ENCODE assay signal across 8 mouse cellular contexts in the genomic region with DNA sequence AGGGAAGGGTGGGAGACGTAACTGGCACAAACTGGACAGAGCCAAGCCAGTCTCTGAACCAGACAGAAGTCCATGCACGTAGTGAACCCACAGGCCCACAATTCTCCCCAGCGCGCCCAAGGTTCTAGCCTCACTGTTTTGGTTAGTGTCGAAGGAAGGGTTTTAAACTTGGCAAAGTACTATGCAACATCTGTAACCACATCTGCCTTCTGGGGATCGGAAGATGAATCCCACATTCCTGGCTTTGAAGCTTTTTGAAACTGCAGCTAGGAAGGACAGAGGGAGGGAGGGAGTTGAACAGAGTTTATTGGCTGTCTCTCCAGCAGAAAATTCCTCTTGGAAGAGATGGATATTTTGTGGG. TPM values are rescaled to one million over a fixed set of nuclear protein-coding genes. Genes with fewer than 3 reads are reported as not detected.
DNase-seq lines count a peak whose midpoint lies in the region; ATAC-seq and TF ChIP-seq lines count a peak whose summit lies in the region.

No protein-coding gene starts in this region.

- H3K9me3 ChIP-seq in ES-E14 (ENCODE audit: control insufficient read depth, insufficient read depth, low read depth, low read length), result no peaks in the 10 kb centered on the region
- H3K9me3 ChIP-seq in forebrain, embryonic 10.5 days, result no peaks in the 10 kb centered on the region
- no peaks in the 10 kb centered on the region for H3K9me3 ChIP-seq in intestine, embryonic 16.5 days (ENCODE audit: control insufficient read depth, low read length)
- no peaks in the 10 kb centered on the region for H3K9me3 ChIP-seq in midbrain, embryonic 15.5 days

- ATAC-seq in intestine, embryonic 16.5 days, result no peak
- ATAC-seq in midbrain, embryonic 15.5 days (replicated peaks), result no peak

- H3K27ac ChIP-seq in ES-E14 (ENCODE audit: insufficient read depth, low read depth, low read length, poor library complexity, severe bottlenecking), result no peak overlapping the region; the same call in 1 of the 2 replicates
- H3K27ac ChIP-seq in forebrain, embryonic 10.5 days, result peak overlapping the region; percentile 97
- peak overlapping the region; percentile 97 for H3K27ac ChIP-seq in intestine, embryonic 16.5 days (ENCODE audit: low read length)
- peak overlapping the region; percentile 99 for H3K27ac ChIP-seq in midbrain, embryonic 15.5 days

- H3K36me3 ChIP-seq in ES-E14 (ENCODE audit: control insufficient read depth, insufficient read depth, low read length, poor library complexity, severe bottlenecking), result no peaks in the 10 kb centered on the region
- H3K36me3 ChIP-seq in forebrain, embryonic 10.5 days (replicated peaks), result no peaks in the 10 kb centered on the region
- no peaks in the 10 kb centered on the region for H3K36me3 ChIP-seq in intestine, embryonic 16.5 days (ENCODE audit: control insufficient read depth, insufficient read depth, low read length)
- H3K36me3 ChIP-seq in midbrain, embryonic 15.5 days (replicated peaks), result no peaks in the 10 kb centered on the region

- H3K27me3 ChIP-seq in forebrain, embryonic 10.5 days (ENCODE audit: poor library complexity, severe bottlenecking), result no peaks in the 10 kb centered on the region
- H3K27me3 ChIP-seq in intestine, embryonic 16.5 days (replicated peaks; ENCODE audit: control insufficient read depth, insufficient read depth, low read length), result no peaks in the 10 kb centered on the region
- H3K27me3 ChIP-seq in midbrain, embryonic 15.5 days (replicated peaks), result no peaks in the 10 kb centered on the region

- DNase-seq in heart, adult 11 months, result peak; percentile 93
- DNase-seq in heart, postnatal 25 days (ENCODE audit: low spot score), result no peak
- DNase-seq in ES-E14 (ENCODE audit: low read depth, low spot score), result no peak
- DNase-seq in forebrain, embryonic 10.5 days (ENCODE audit: extremely low spot score, low spot score), result no peak
- DNase-seq in natural killer cell, adult 2 months (ENCODE audit: low spot score in 2 of 2), result no peak
- DNase-seq in layer of hippocampus, adult 9-10 months (ENCODE audit: low spot score), result no peak

- in situ Hi-C loops in ES-E14 (cut with MboI; ENCODE audit: low sequenced_read_pairs in 2 of 2, unreplicated experiment in 2 of 2), result no loop called here

- peak overlapping the region; percentile 89 to 93 for H3K4me3 ChIP-seq in ES-E14 (ENCODE audit: insufficient read depth in 1 of 2, low read depth in 1 of 2, low read length in 2 of 2, poor library complexity in 1 of 2, severe bottlenecking in 1 of 2)
- H3K4me3 ChIP-seq in forebrain, embryonic 10.5 days, result peak overlapping the region; percentile 93
- peak overlapping the region; percentile 91 for H3K4me3 ChIP-seq in intestine, embryonic 16.5 days (ENCODE audit: low read length)
- H3K4me3 ChIP-seq in midbrain, embryonic 15.5 days, result peak overlapping the region; percentile 89

- peaks cover 6 to 12% of the 10 kb centered on the region in 2 experiments; a peak in 3 of 4 replicates for H3K4me1 ChIP-seq in ES-E14 (ENCODE audit: control insufficient read depth in 2 of 2, insufficient read depth in 2 of 2, low read length in 2 of 2, poor library complexity in 1 of 2)
- peaks cover 57% of the 10 kb centered on the region for H3K4me1 ChIP-seq in forebrain, embryonic 10.5 days
- peaks cover 31% of the 10 kb centered on the region for H3K4me1 ChIP-seq in intestine, embryonic 16.5 days (ENCODE audit: control insufficient read depth, insufficient read depth, low read length)
- peaks cover 43% of the 10 kb centered on the region for H3K4me1 ChIP-seq in midbrain, embryonic 15.5 days

- 7% methylated on average over 6 of the region's 6 CpGs for WGBS in forebrain, embryonic 10.5 days
- WGBS in intestine, embryonic 16.5 days, result 6% methylated on average over 6 of the region's 6 CpGs
- 2% methylated on average over 6 of the region's 6 CpGs for WGBS in midbrain, embryonic 15.5 days

- intact Hi-C loops in heart, postnatal 25 days (cut with DNase I), result loop anchor here (2.0 to 5.0 kb wide), 2 partner anchors 33 to 101 kb away; no protein-coding TSS in a partner anchor

- H3K9ac ChIP-seq in ES-E14 (ENCODE audit: insufficient read depth, low read depth, low read length, poor library complexity, severe bottlenecking), result peak overlapping the region; percentile 33; the same call in 1 of the 2 replicates
- H3K9ac ChIP-seq in intestine, embryonic 16.5 days (ENCODE audit: low read depth, low read length), result peak overlapping the region; percentile 92
- peak overlapping the region; percentile 94 for H3K9ac ChIP-seq in midbrain, embryonic 15.5 days

- peak overlapping the region; percentile 74 for H3K4me2 ChIP-seq in intestine, embryonic 16.5 days (ENCODE audit: low read depth, low read length)
- H3K4me2 ChIP-seq in midbrain, embryonic 15.5 days, result peak overlapping the region; percentile 59

TF ChIP-seq in ES-E14, 5 proteins besides CTCF, POLR2A, EP300 and RAD21:
- TF ChIP-seq ZC3H11A (IDR thresholded peaks at IDR 0.05; ENCODE audit: borderline replicate concordance, low read depth, low read length), result no peak

RNA-seq across cellular contexts. Expression of a gene that starts 0.9 kb away (rescaled TPM):
- total RNA-seq in heart, postnatal 25 days (2021), result 10 to 100 TPM; 16.0 to 19.5 TPM
- total RNA-seq in ES-E14 (2012; rRNA removed), result 6.6 and 8.0 TPM in 2 replicates
- 3.0 and 3.5 TPM in 2 replicates for polyA plus RNA-seq in forebrain, embryonic 10.5 days (2016; fragmentation: Nextera tagmentation; extraction: Ambion mirVana)
- polyA plus RNA-seq in intestine, embryonic 16.5 days (2015; fragmentation: Nextera tagmentation; extraction: Ambion mirVana), result 4.6 and 5.3 TPM in 2 replicates
- 4.2 and 4.3 TPM in 2 replicates for polyA plus RNA-seq in midbrain, embryonic 15.5 days (2015; fragmentation: Nextera tagmentation; extraction: Ambion mirVana)

RNA-seq across cellular contexts. Expression of a gene that starts 1.1 kb away (rescaled TPM):
- 1 to 10 TPM; 3.1 to 3.8 TPM for total RNA-seq in heart, postnatal 25 days (2021)
- total RNA-seq in ES-E14 (2012; rRNA removed), result 0.63 and 0.67 TPM in 2 replicates
- 3.9 and 4.5 TPM in 2 replicates for polyA plus RNA-seq in forebrain, embryonic 10.5 days (2016; fragmentation: Nextera tagmentation; extraction: Ambion mirVana)
- 5.4 and 5.7 TPM in 2 replicates for polyA plus RNA-seq in intestine, embryonic 16.5 days (2015; fragmentation: Nextera tagmentation; extraction: Ambion mirVana)
- 15.2 and 16.0 TPM in 2 replicates for polyA plus RNA-seq in midbrain, embryonic 15.5 days (2015; fragmentation: Nextera tagmentation; extraction: Ambion mirVana)

Comparison
In these comparisons a context has a peak if more than half of its experiments do, and no peak if none do; other contexts are left out.
1. H3K9ac ChIP-seq: peak in every context shown above with its lines; median percentile 94 in midbrain, embryonic 15.5 days; 92 in intestine, embryonic 16.5 days; 33 in ES-E14.